Mouse (Mus musculus) ES-Bruce4 (cell line): ENCODE data around the gene Tapbpl. TPM values are rescaled to one million over a fixed set of nuclear protein-coding genes. Genes with fewer than 3 reads are reported as not detected.
"Not testable (repeated sequence)": the region's sequence is repeated elsewhere in the genome, so short reads cannot be mapped to it uniquely, and the experiment has no call there.

Experiments
- H3K27ac ChIP-seq: 2 replicates; pipeline ENCODE4 v1.5.1; 2012; ENCODE audit warnings: low read length, inconsistent platforms; ENCODE audit not compliant: insufficient read depth
- H3K27me3 ChIP-seq: 2 replicates; pipeline ENCODE4 v1.6.1; 2012; ENCODE audit warnings: mild to moderate bottlenecking, low read length, inconsistent platforms; ENCODE audit not compliant: control insufficient read depth, poor library complexity, insufficient read depth, severe bottlenecking
- H3K36me3 ChIP-seq: 2 replicates; pipeline ENCODE4 v1.6.1; 2012; ENCODE audit warnings: inconsistent platforms, mild to moderate bottlenecking, low read length, moderate library complexity; ENCODE audit not compliant: control insufficient read depth, poor library complexity, insufficient read depth, severe bottlenecking
- H3K4me1 ChIP-seq: one replicate; pipeline ENCODE4 v1.8.1; 2011; ENCODE audit warnings: low read length; ENCODE audit not compliant: control insufficient read depth, insufficient read depth
- H3K4me3 ChIP-seq: 2 replicates; pipeline ENCODE4 v1.5.1; 2011; ENCODE audit warnings: low read depth, mild to moderate bottlenecking, low read length
- H3K9ac ChIP-seq: 2 replicates; pipeline ENCODE4 v1.6.1; 2012; ENCODE audit warnings: low read depth, mild to moderate bottlenecking, inconsistent platforms; ENCODE audit not compliant: poor library complexity, severe bottlenecking
- H3K9me3 ChIP-seq: replicated peaks from 2 replicates; pipeline ENCODE4 v1.6.1; 2012; ENCODE audit warnings: mild to moderate bottlenecking, low read length, inconsistent platforms; ENCODE audit not compliant: control insufficient read depth, poor library complexity, insufficient read depth, severe bottlenecking
- CTCF ChIP-seq: IDR thresholded peaks from one replicate; pipeline ENCODE4 v1.8.1; 2011; ENCODE audit warnings: low read depth, low read length
- EP300 ChIP-seq: IDR thresholded peaks from 2 replicates; pipeline ENCODE4 v1.6.1; 2011; ENCODE audit warnings: low read depth, low read length; ENCODE audit not compliant: insufficient read depth
- POLR2A ChIP-seq: IDR thresholded peaks from one replicate; pipeline ENCODE4 v1.8.1; 2011; ENCODE audit warnings: low read length; ENCODE audit not compliant: insufficient read depth
- polyA plus RNA-seq: library from polyadenylated mRNA; stranded (reverse); fragments of >200 nt; gene quantifications from 2 replicates; pipeline ENCODE4 v1.2.4, GENCODE M21; 2011; ENCODE audit warnings: low read depth; ENCODE audit not compliant: missing spikeins, insufficient read depth, insufficient read length

Gene Tapbpl
- polyA plus RNA-seq, 1 experiment, result 3.9 TPM

GRCm38 (mm10) chr6:125268799-125269198, 37.1 kb upstream of the Tapbpl start:
- no peak overlapping the region for H3K9ac ChIP-seq
- H3K27me3 ChIP-seq, result no peaks in the 10 kb centered on the region
- H3K4me1 ChIP-seq, result peaks cover 2% of the 10 kb centered on the region
- H3K36me3 ChIP-seq, result no peaks in the 10 kb centered on the region
- TF ChIP-seq CTCF, result no peak
- no peak for TF ChIP-seq POLR2A
- no peak for TF ChIP-seq EP300
- no peak overlapping the region for H3K27ac ChIP-seq
- no peak overlapping the region for H3K4me3 ChIP-seq
- H3K9me3 ChIP-seq, result no peaks in the 10 kb centered on the region

DNA sequence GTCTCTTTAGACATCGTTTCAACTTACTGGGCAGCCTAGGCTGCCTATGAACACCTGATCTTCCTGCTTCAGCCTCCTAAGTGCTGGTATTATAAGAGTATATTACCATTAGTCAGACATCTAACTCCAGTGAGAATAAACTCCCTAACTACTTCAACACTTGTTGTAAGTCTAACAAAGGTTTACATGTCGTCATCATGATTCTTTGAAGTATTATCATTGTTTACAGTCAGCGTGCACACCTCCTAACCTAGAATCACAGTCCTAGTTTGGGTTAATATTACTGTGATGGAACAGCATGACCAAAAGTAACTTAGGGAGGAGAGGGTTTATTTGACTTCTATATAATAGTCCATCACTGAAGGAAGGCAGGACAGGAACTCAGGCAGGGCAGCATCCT, 35.8 kb upstream of the Tapbpl start:
- H3K27me3 ChIP-seq, result no peaks in the 10 kb centered on the region
- H3K36me3 ChIP-seq, result no peaks in the 10 kb centered on the region
- no peak overlapping the region for H3K4me3 ChIP-seq
- no peak overlapping the region for H3K27ac ChIP-seq
- no peak overlapping the region for H3K9ac ChIP-seq
- H3K4me1 ChIP-seq, result peaks cover 2% of the 10 kb centered on the region
- TF ChIP-seq POLR2A (no peak), EP300 (no peak), CTCF (no peak)
- no peaks in the 10 kb centered on the region for H3K9me3 ChIP-seq

GRCm38 (mm10) chr6:125266600-125266999, 34.9 kb upstream of the Tapbpl start:
- not testable (repeated sequence) for H3K4me1 ChIP-seq, H3K9ac ChIP-seq, H3K27me3 ChIP-seq, H3K27ac ChIP-seq, H3K4me3 ChIP-seq, H3K9me3 ChIP-seq, H3K36me3 ChIP-seq

- Histone ChIP-seq H3K27me3 (no peaks in the 10 kb centered on the region), H3K36me3 (no peaks in the 10 kb centered on the region), H3K27ac (no peak overlapping the region), H3K9ac (no peak overlapping the region), H3K4me1 (no peaks in the 10 kb centered on the region), H3K4me3 (no peak overlapping the region), H3K9me3 (no peaks in the 10 kb centered on the region)
- no peak for TF ChIP-seq CTCF
- no peak for TF ChIP-seq POLR2A
- TF ChIP-seq EP300, result no peak
Observed at GRCm38 (mm10) chr6:125266091-125266490, 34.4 kb upstream of the Tapbpl start.

DNA sequence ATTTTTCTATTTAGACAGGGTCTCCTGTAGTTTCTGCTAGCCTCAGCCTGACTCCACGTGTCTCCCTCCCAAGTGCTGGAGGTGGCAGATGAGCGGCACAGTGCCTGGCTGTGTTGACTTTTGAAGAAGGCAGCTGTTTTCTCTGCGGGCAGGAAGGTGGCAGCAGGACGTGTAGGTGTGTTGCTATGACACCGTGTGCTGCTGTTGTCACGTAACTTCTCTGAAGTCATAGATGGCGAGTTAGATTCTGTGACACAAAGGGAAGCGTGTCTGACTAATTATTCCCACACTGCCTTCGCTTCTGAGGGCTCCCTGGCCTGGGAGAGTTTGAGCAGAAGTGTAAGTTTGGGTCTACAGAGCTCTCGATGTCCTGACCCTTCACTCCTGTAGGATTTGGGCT, 33.6 kb upstream of the Tapbpl start:
- H3K27ac ChIP-seq, result no peak overlapping the region
- no peaks in the 10 kb centered on the region for H3K27me3 ChIP-seq
- TF ChIP-seq EP300, result no peak
- no peak for TF ChIP-seq POLR2A
- no peak for TF ChIP-seq CTCF
- H3K9me3 ChIP-seq, result no peaks in the 10 kb centered on the region
- no peaks in the 10 kb centered on the region for H3K36me3 ChIP-seq
- no peak overlapping the region for H3K9ac ChIP-seq
- no peak overlapping the region for H3K4me3 ChIP-seq
- H3K4me1 ChIP-seq, result peaks cover 2% of the 10 kb centered on the region

DNA sequence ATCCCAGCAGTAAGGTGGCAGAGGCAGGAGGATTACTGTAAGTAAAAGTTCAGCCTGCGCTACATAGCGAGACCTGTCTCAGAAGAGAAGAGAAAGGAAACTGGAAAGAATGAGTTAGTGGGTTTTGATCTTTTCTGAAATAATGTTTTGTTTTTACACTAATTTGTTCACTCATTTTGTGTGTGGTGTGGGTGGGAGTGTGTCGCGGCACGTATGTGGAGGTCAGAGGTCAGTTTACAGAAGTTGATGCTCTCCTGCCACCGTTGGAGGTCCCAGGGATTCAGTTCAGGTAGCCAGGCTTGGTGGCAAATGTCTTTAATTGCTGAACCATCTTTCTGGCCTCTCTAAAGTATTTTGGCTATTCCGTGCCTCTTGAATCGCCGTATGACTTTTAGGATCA, 32.6 kb upstream of the Tapbpl start:
- TF ChIP-seq CTCF, result no peak
- TF ChIP-seq POLR2A, result no peak
- TF ChIP-seq EP300, result no peak
- H3K9ac ChIP-seq, result no peak overlapping the region

More for the DNA sequence above, 32.6 kb upstream of the Tapbpl start:
- Histone ChIP-seq H3K9me3 (no peaks in the 10 kb centered on the region), H3K36me3 (no peaks in the 10 kb centered on the region), H3K27ac (no peak overlapping the region), H3K4me3 (no peak overlapping the region), H3K4me1 (peaks cover 2% of the 10 kb centered on the region), H3K27me3 (no peaks in the 10 kb centered on the region)
